Mouse (Mus musculus) limb, embryonic 14.5 days (tissue): ENCODE results near the gene Sh3rf3. TPM values are rescaled to one million over a fixed set of nuclear protein-coding genes. Genes with fewer than 3 reads are reported as not detected.
A peak's percentile ranks its signal among the peaks of the same experiment; 100 is the strongest.

Experiments used
- ATAC-seq: fragments of 200-750 bp; cut with Nextera tagmentation; 2 replicates; pipeline ENCODE4 v1.8.0; 2017; ENCODE audit warnings: low read depth, moderate number of reproducible peaks, moderate TSS enrichment; ENCODE audit not compliant: low FRiP score
- DNase-seq: peaks from one replicate; pipeline ENCODE4 v3.0.0-alpha.2; 2015; ENCODE audit warnings: low spot score
- H3K27ac ChIP-seq: fragments of 300-500 bp; sonication (generic); replicated peaks from 2 replicates; pipeline ENCODE4 v1.5.1; 2014; ENCODE audit warnings: low read depth, mild to moderate bottlenecking, low read length, moderate library complexity, mixed read lengths
- H3K27me3 ChIP-seq: fragments of 300-500 bp; sonication (generic); 2 replicates; pipeline ENCODE4 v1.6.1; 2014; ENCODE audit warnings: low read length, mixed read lengths; ENCODE audit not compliant: control insufficient read depth, insufficient read depth
- H3K36me3 ChIP-seq: fragments of 300-500 bp; sonication (generic); 2 replicates; pipeline ENCODE4 v1.6.1; 2014; ENCODE audit warnings: mild to moderate bottlenecking, low read length, moderate library complexity, mixed read lengths; ENCODE audit not compliant: control insufficient read depth, insufficient read depth
- H3K4me1 ChIP-seq: fragments of 300-500 bp; sonication (generic); 2 replicates; pipeline ENCODE4 v1.6.1; 2014; ENCODE audit warnings: antibody characterized with exemption, low read length, mixed read lengths; ENCODE audit not compliant: control insufficient read depth, insufficient read depth
- H3K4me2 ChIP-seq: fragments of 300-500 bp; sonication (generic); replicated peaks from 2 replicates; pipeline ENCODE4 v1.6.1; 2014; ENCODE audit warnings: low read depth, mild to moderate bottlenecking, low read length, moderate library complexity; ENCODE audit not compliant: severe bottlenecking
- H3K4me3 ChIP-seq: fragments of 300-500 bp; sonication (generic); replicated peaks from 2 replicates; pipeline ENCODE4 v1.5.1; 2014; ENCODE audit warnings: low read length
- H3K9ac ChIP-seq: fragments of 300-500 bp; sonication (generic); 2 replicates; pipeline ENCODE4 v1.6.1; 2014; ENCODE audit warnings: mild to moderate bottlenecking, low read depth, low read length, moderate library complexity; ENCODE audit not compliant: severe bottlenecking
- H3K9me3 ChIP-seq: fragments of 300-500 bp; sonication (generic); 2 replicates; pipeline ENCODE4 v1.6.1; 2016; ENCODE audit warnings: low read length; ENCODE audit not compliant: control insufficient read depth
- POLR2A ChIP-seq: fragments of 200-500 bp; IDR thresholded peaks from 2 replicates; pipeline ENCODE4 v1.8.0; 2012; ENCODE audit warnings: inconsistent platforms, mild to moderate bottlenecking, moderate library complexity, borderline replicate concordance; ENCODE audit not compliant: insufficient read depth, insufficient read length; ENCODE audit errors: extremely low read depth
- WGBS: fragments of 180-500 bp; shearing (Covaris S2); extraction: QIAGEN DNeasy Blood & Tissue Kit; methylation state at CpG from one replicate; pipeline ENCODE4 v1.1.7; 2014; 5-methylcytosine and 5-hydroxymethylcytosine counted together
- polyA plus RNA-seq, 2 experiments: library from polyadenylated mRNA; depleted of rRNA in 1 of 2; stranded (reverse) in 1 of 2; unstranded in 1 of 2; fragments of >200 nt; fragmentation: Nextera tagmentation in 1 of 2; extraction: Ambion mirVana in 1 of 2; gene quantifications; 2 replicates each; pipeline versions ENCODE4 v1.2.1 to v1.2.3; 2012 to 2014

The Sh3rf3 gene
- polyA plus RNA-seq, 2 experiments: 2.6 to 4.0 TPM

- no peak overlapping the region for H3K9ac ChIP-seq
- H3K4me3 ChIP-seq: no peak overlapping the region
- 30% methylated on average over 15 of the region's 15 CpGs for WGBS
- H3K9me3 ChIP-seq: no peaks in the 10 kb centered on the region
- ATAC-seq (no peak), DNase-seq (peak; percentile 7)
- no peaks in the 10 kb centered on the region for H3K4me1 ChIP-seq
- no peaks in the 10 kb centered on the region for H3K27me3 ChIP-seq
- H3K27ac ChIP-seq: no peak overlapping the region
- no peaks in the 10 kb centered on the region for H3K36me3 ChIP-seq
- no peak for TF ChIP-seq POLR2A
- H3K4me2 ChIP-seq: no peak overlapping the region
Measured at GRCm38 (mm10) chr10:59114535-59115291, 301.6 kb downstream of the Sh3rf3 start.

DNA sequence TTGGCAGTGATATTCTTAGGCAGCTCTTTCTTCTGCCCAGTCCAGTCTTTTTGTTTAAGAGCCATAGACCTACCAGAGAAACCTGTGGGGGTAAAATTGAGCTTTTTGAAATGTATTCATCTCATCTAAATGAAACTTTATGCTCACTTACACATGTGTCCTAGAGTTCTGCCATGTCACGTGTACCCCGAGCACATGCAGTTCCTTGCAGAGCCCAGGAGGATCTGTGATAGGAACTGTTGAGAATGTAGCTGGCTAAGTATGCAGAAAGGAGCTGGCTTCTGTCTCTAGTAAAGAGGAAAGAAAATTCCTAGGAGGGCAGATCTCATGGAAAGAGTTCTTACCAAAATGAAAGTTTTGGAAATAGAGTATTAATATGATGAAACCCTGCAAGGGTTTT, 302.5 kb downstream of the Sh3rf3 start:
- H3K27ac ChIP-seq: no peak overlapping the region
- no peaks in the 10 kb centered on the region for H3K27me3 ChIP-seq
- H3K4me1 ChIP-seq: no peaks in the 10 kb centered on the region
- 80% methylated on average over 2 of the region's 2 CpGs for WGBS
- no peaks in the 10 kb centered on the region for H3K9me3 ChIP-seq
- DNase-seq: no peak
- no peak overlapping the region for H3K9ac ChIP-seq
- no peak for ATAC-seq
- H3K36me3 ChIP-seq: no peaks in the 10 kb centered on the region
- no peak overlapping the region for H3K4me3 ChIP-seq
- no peak overlapping the region for H3K4me2 ChIP-seq
- no peak for TF ChIP-seq POLR2A

DNA sequence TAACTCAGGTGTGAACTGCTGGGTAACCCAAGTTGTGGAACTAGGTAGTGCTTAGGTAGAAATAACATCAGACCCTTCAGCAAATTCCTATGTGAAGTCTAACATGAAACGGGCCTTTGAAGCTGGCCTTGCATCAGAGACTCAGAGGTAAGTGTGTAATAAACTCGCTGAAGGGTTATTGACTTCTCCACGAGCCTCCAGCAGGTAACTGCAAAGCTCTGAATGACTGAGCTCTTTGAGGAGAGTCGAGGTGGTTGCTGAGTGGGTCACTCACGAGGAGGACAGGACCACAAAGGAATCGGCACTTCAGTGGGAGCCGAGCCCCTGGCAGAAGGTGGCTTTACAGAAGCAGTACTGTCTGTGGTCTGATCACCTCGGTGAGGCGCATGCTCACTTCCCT, 303.2 kb downstream of the Sh3rf3 start:
- H3K27me3 ChIP-seq: no peaks in the 10 kb centered on the region
- no peak overlapping the region for H3K27ac ChIP-seq
- no peak for TF ChIP-seq POLR2A
- no peak for ATAC-seq
- DNase-seq: no peak
- WGBS: 61% methylated on average over 9 of the region's 9 CpGs
- H3K4me3 ChIP-seq: no peak overlapping the region
- H3K4me2 ChIP-seq: no peak overlapping the region
- no peak overlapping the region for H3K9ac ChIP-seq
- no peaks in the 10 kb centered on the region for H3K36me3 ChIP-seq
- no peaks in the 10 kb centered on the region for H3K9me3 ChIP-seq
- H3K4me1 ChIP-seq: no peaks in the 10 kb centered on the region

GRCm38 (mm10) chr10:59117555-59117954, 304.4 kb downstream of the Sh3rf3 start:
- Histone ChIP-seq H3K4me1 (no peaks in the 10 kb centered on the region), H3K9me3 (no peaks in the 10 kb centered on the region), H3K9ac (no peak overlapping the region), H3K36me3 (no peaks in the 10 kb centered on the region), H3K27me3 (no peaks in the 10 kb centered on the region), H3K4me2 (no peak overlapping the region), H3K27ac (no peak overlapping the region), H3K4me3 (no peak overlapping the region)
- no peak for TF ChIP-seq POLR2A
- WGBS: 82% methylated on average over 5 of the region's 5 CpGs
- ATAC-seq (no peak), DNase-seq (no peak)

GRCm38 (mm10) chr10:59119001-59119400, 305.8 kb downstream of the Sh3rf3 start:
- Histone ChIP-seq H3K9ac (no peak overlapping the region), H3K4me1 (no peaks in the 10 kb centered on the region), H3K36me3 (no peaks in the 10 kb centered on the region), H3K9me3 (no peaks in the 10 kb centered on the region), H3K27ac (no peak overlapping the region), H3K27me3 (no peaks in the 10 kb centered on the region), H3K4me2 (no peak overlapping the region), H3K4me3 (no peak overlapping the region)
- no peak for TF ChIP-seq POLR2A
- WGBS: 100% methylated on average over 1 of the region's 1 CpGs
- ATAC-seq: no peak
- DNase-seq: no peak

- ATAC-seq (no peak), DNase-seq (no peak)
- Histone ChIP-seq H3K9ac (no peak overlapping the region), H3K9me3 (no peaks in the 10 kb centered on the region), H3K4me3 (no peak overlapping the region), H3K4me2 (no peak overlapping the region), H3K4me1 (no peaks in the 10 kb centered on the region), H3K27me3 (no peaks in the 10 kb centered on the region), H3K27ac (no peak overlapping the region), H3K36me3 (no peaks in the 10 kb centered on the region)
- no peak for TF ChIP-seq POLR2A
- WGBS: 84% methylated on average over 2 of the region's 2 CpGs
Measured at GRCm38 (mm10) chr10:59119811-59120210, 306.7 kb downstream of the Sh3rf3 start.
